Mouse (Mus musculus) E14TG2a.4 (cell line): ENCODE results near the gene Kcnip1.

Experiments used
- CTCF ChIP-seq: conservative IDR thresholded peaks from 2 replicates; pipeline ENCODE4 v1.5.1; 2014; ENCODE audit warnings: low read length
- NANOG ChIP-seq: IDR thresholded peaks from 2 replicates; pipeline ENCODE4 v1.6.1; 2014; ENCODE audit warnings: borderline replicate concordance, low read length, mixed read lengths
- POU5F1 ChIP-seq: IDR thresholded peaks from 2 replicates; pipeline ENCODE4 v1.6.1; 2014; ENCODE audit warnings: low read length, borderline replicate concordance

DNA sequence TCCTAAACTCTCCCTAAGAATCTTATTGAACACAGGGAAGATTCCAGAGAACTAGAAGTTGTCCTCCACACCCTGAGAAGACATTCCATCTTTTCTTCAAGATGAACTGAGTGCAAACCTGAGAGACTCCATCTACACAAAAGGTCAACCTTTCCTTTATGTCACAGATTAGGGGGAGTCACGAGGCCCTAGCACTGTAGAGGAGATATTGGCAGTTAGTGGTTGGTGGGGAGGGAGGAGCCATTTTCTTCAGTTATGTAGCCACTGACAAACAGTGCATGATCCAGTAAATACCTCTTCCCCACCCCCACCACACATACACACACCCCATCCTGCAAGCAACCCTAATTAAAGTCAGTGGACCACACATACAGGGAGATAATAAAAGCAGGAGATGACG lies 74.5 kb downstream of the Kcnip1 start:
- no peak for TF ChIP-seq CTCF
- TF ChIP-seq POU5F1, result no peak
- TF ChIP-seq NANOG, result no peak
